18 mouse cellular contexts compared by ENCODE assay signal in the genomic region with DNA sequence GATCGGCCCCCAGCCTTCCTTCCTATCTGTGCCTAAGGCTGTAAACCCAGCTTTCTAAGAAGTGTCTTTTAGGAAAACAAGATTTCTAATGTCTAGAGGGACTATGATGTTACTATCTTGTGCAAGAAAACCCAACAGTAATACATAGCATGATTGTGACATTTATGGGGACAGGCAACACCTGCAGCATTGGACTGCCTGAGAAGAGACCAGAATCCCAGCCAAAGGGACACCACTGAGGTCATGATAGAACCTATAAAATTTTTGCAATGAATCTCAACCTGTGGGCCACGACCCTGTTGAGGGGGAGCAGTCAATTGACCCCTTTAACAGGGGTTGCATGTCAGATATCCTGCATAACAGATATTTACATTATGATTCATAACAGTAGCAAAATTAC.
"Had no signal": no experiment of that assay in that cellular context is flagged by ENCODE, and none has a peak within 500 bp of the region (broad histone marks: within the 10 kb centered on the region; RNA-seq: fewer than 3 reads in every experiment).

No protein-coding gene starts in this region.

- H3K27me3 ChIP-seq: limb, embryonic 13.5 days; liver, embryonic 12.5 days; liver, embryonic 15.5 days; lung, embryonic 15.5 days had no signal

- H3K4me3 ChIP-seq: layer of hippocampus, adult 2 months; limb, embryonic 10.5 days; limb, embryonic 13.5 days; liver, embryonic 12.5 days; liver, embryonic 15.5 days; lung, embryonic 15.5 days had no signal

- DNase-seq: kidney, adult 2 months; layer of hippocampus, adult 9-11 months; liver; lung, adult 18-20 months; lung, postnatal 10 days; lung, postnatal 36 days; midbrain, embryonic 14.5 days; thymus, adult 18-20 months; thymus, postnatal 36 days had no signal

- H3K9me3 ChIP-seq: limb, embryonic 10.5 days; limb, embryonic 13.5 days; liver, embryonic 12.5 days; liver, embryonic 15.5 days; lung, embryonic 15.5 days had no signal

- H3K9ac ChIP-seq: limb, embryonic 13.5 days; liver, embryonic 12.5 days; liver, embryonic 15.5 days; lung, embryonic 15.5 days had no signal

- H3K4me1 ChIP-seq: liver, embryonic 12.5 days; liver, embryonic 15.5 days had no signal

- H3K4me2 ChIP-seq: limb, embryonic 13.5 days; liver, embryonic 12.5 days; liver, embryonic 15.5 days; lung, embryonic 15.5 days; midbrain, embryonic 11.5 days had no signal

- ATAC-seq: inflammation-experienced regulatory T-cells, adult 6 months; intestine, embryonic 16.5 days; liver, embryonic 12.5 days had no signal

- H3K36me3 ChIP-seq: limb, embryonic 10.5 days; limb, embryonic 13.5 days; liver, embryonic 12.5 days; liver, embryonic 15.5 days; lung, embryonic 15.5 days had no signal

- H3K27ac ChIP-seq: limb, embryonic 10.5 days; limb, embryonic 13.5 days; liver, embryonic 12.5 days; liver, embryonic 15.5 days; lung, embryonic 15.5 days had no signal
